Mouse (Mus musculus): ENCODE results near the gene Gsx1.

The Gsx1 gene

GRCm38 (mm10) chr5:147188571-147188975, at the start of gene Gsx1:
Gsx1 (plus strand) TSS chr5:147188696.
- DNase-seq: peak; percentile 54

- DNase-seq: no peak
These were observed 41.2 kb upstream of the Gsx1 start for GRCm38 (mm10) chr5:147147340-147147739.

GRCm38 (mm10) chr5:147154806-147155371, 33.6 kb upstream of the Gsx1 start:
- no peak for DNase-seq

DNA sequence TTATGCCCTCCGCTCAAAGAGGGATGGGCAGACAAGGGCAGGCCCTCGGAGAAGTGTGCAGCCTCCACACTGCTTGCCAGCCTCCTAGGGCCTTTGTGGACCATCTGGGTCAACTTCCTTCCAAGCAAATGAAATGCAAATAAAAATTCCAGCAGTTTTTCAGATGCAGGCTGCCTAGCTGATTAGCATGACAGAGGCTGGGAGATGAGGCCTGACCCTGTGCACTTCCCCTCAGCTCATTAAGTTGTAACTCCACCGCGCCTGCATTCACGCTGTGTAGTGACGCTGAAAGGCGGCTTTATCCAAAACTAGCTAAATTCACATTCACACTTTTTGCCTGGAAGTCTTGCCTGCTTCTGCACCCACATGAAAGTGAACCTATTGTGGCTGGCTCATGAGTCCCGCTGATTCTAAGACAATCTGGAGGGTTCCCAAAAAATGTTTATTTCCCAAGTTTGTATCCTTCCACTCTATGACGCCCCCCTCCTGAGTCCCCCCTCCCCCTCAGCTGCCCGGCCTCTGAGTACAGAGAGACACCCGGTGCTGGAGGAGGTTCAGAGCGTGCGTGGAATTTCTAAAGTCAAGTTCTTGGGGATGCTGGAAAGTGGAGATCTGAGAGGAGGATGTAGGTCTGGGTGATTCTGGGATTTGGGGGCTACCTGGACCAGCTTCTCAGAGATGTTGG, 32.9 kb upstream of the Gsx1 start:
- peak; percentile 7 for DNase-seq

GRCm38 (mm10) chr5:147156376-147156775, 32.1 kb upstream of the Gsx1 start:
- no peak for DNase-seq

- no peak for DNase-seq
These were observed 31.1 kb upstream of the Gsx1 start for GRCm38 (mm10) chr5:147157441-147157840.

DNA sequence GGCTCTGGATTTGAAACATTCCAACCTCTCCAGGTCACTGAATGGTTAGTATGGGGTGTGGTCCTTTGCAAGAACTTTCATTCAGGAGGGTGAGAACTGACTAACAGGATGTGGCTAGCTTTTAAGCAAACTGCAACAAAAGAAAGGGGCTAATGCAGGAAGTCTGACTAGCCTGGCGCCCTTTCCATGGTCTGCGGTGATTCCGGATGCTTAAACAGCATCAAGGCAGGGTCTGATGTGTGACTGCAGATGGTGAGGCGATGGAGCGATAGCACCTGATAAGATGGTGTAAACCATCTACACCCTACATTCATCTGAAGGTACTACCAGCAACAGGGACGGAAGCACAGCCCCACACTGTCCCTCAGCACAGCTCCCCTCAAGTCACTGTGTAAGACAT, 29.2 kb upstream of the Gsx1 start:
- DNase-seq: no peak

- DNase-seq: no peak
These were observed 28.7 kb upstream of the Gsx1 start for GRCm38 (mm10) chr5:147159792-147160191.

DNA sequence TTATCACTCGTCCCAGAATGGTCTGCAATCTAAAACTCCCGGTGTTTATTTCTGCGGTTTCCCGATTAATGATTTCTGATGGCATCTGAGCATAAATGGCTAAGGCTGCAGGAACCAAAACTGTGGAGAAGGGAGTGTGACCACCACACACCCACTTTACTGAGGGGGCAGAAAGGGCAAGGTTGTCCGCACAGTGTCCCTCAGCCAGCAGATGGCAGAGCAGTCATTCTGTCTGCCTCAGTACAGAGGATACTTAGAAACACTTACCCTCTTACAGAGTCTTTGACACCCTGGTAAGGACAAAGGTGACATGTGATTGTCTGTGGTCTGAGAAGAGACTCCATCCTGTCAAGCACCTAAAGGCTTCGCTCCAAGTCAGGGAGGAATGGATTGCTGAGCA, 23.4 kb upstream of the Gsx1 start:
- DNase-seq: no peak

DNA sequence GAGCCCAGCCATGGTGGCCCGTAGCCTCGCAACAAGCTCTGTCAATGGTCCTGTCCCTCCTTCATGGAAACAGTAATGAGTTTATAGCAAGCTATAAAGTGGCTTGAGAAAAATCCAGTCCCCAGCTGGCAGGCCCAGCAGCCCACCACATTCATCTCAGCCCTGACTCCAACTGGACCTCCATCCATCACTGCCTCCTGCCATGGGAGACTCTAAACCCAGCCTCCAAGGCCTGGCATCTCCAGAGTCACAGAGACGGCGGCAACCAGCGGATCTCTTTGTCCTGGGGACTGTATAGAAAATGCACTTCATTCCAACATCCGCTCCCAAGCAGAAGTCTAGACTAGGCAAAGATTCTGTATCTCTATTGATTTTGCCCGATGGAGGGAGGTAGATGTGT, 18.4 kb upstream of the Gsx1 start:
- no peak for DNase-seq

- no peak for DNase-seq
These were observed 14.4 kb upstream of the Gsx1 start for GRCm38 (mm10) chr5:147174046-147174445.

- no peak for DNase-seq
These were observed 3.2 kb upstream of the Gsx1 start for GRCm38 (mm10) chr5:147185174-147185915.

GRCm38 (mm10) chr5:147186001-147186431, 2.5 kb upstream of the Gsx1 start:
- peak; percentile 14 for DNase-seq

DNA sequence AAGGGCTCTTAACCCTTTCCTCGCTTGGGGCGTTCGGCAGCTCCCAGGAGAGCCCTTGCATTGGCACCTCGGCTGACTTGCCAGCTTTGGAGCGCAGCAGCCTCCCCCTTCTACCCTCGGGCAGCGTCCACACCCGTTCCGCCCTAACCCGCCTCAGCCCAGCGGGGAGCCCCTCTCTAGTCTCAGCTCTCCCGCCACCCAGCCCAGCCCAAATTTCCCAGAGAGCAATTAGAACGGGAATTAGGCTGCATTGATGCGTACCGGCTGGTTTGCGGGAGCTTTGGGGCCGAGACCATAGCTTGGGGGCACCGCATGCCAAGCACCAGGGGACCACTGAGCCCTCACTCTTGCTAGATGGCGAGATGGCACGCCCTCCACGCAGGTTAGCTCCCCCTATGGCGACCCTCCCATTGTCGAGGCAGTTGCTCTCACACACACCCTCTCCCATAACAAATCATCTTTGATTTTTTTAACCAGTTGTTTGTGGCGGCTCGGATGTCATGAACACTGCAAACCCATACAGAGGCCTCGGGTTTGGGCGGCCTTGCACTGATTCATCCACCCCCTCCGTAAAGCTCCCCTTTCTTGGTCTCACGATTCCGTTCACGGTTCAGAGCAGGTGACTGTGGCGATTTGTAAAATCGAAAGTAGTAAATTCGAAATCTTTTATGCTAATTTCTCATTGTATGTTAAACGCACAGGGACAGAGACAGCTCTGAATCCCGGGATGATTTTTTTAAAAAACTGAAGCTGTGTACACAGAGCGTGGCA, 1.5 kb upstream of the Gsx1 start:
- peak; percentile 9 for DNase-seq

- no peak for DNase-seq
These were observed 835 bp upstream of the Gsx1 start for GRCm38 (mm10) chr5:147187552-147188170.

DNA sequence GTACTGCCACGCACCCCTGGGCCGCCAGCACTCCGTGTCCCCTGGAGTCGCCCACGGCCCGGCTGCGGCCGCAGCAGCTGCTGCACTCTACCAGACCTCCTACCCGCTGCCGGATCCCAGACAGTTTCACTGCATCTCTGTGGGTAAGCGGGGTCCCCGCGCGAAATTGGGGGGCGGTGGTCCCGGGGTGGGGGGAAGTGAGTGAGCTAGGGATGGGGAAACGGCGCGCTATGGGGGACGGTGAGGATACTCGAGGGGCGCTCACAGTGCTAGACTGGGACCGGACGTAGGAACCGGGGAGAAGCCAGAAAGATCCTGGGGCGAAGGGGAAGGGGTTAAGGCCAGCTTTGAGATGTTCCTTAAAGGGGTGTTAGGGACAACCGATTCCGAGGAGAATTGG, 660 bp downstream of the Gsx1 start:
- no peak for DNase-seq

DNA sequence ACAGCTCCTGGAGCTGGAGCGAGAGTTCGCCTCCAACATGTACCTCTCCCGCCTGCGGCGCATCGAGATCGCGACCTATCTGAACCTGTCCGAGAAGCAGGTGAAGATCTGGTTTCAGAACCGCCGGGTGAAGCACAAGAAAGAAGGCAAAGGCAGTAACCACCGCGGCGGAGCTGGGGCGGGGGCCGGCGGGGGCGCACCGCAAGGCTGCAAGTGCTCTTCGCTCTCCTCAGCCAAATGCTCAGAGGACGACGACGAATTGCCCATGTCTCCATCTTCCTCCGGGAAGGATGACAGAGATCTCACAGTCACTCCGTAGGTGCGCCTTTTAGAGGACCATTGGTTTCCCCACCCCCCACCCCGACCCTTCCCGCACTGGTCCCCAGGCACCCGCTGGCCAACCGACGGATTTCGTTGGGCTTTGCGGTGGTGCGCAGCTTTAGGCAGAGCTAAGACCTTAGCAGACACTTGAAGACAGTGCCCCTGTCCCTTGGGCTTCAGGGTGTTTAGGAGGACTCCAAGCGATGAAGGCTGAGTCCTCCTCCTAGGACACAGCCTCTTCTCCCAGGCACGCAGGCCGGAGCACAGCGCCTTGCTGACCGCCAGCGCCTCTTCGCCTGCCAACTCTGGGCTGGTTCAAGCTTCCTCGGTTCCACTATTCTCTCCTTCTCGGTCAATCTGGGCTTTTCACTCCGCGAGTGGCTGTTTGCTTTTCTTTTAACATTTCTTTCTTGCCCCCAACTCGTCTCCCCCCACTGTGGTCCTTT, 1.5 kb downstream of the Gsx1 start:
- peak; percentile 8 for DNase-seq

- DNase-seq: peak; percentile 8
These were observed 2.4 kb downstream of the Gsx1 start for GRCm38 (mm10) chr5:147190885-147191284.

GRCm38 (mm10) chr5:147191801-147192575, 3.5 kb downstream of the Gsx1 start:
- DNase-seq: peak; percentile 8

DNA sequence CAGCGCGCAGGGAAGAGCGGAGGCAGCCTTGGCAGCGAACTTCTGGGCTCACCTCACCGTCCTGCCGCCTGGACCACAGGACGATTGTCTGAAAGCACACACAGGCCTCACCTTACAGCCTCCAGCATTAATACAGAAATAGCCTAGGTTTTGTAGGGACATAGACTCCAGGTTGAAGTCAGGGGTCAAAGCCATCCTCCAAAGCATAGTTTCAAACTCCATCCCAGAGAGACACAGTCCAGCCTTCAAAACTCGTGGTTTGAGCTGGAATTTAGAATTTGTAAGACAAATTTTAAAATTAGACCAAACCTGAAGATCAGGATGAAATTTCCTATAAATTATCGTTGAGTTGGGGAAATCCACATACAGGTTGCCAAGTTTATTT, 4.1 kb downstream of the Gsx1 start:
- no peak for DNase-seq

DNA sequence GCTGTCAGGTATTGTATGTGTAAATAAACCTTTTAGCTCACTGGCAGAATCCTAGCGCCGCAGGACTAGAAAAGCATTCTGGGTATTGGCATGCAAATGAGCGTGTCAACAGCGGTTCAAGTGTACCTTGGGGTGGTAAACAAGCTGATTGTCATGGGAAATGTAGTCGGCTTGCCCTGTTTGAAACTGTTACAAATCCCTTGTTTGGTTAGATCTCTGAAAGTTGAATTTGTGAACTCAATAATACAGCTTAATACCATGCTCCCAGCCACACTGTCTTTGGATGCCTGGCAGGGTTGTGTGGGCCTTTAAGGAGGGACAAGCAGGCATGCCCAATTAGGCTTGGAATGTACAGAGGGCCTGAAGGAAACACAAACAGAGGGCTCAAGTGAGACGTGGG, 16.4 kb downstream of the Gsx1 start:
- DNase-seq: no peak
